Mouse (Mus musculus): ENCODE data around the gene Ywhag. TPM values are rescaled to one million over a fixed set of nuclear protein-coding genes. Genes with fewer than 3 reads are reported as not detected.
A peak's percentile ranks its signal among the peaks of the same experiment; 100 is the strongest.

The Ywhag gene
- total and polyA plus RNA-seq, 3 experiments: 99.0 to 304 (median 275) TPM

GRCm38 (mm10) chr5:135867637-135868593, 66.5 kb downstream of the Ywhag start:
- H3K9ac ChIP-seq (ENCODE audit: low read depth, low read length): peak overlapping the region; percentile 66
- H3K4me1 ChIP-seq (ENCODE audit: control insufficient read depth, insufficient read depth, low read length): no peaks in the 10 kb centered on the region
- no peaks in the 10 kb centered on the region for H3K79me2 ChIP-seq (replicated peaks; ENCODE audit: control insufficient read depth, insufficient read depth, low read length)
- H3K27me3 ChIP-seq (ENCODE audit: control insufficient read depth, insufficient read depth, low read length): peaks cover 14% of the 10 kb centered on the region
- TF ChIP-seq POLR2A (IDR thresholded peaks at IDR 0.05; ENCODE audit: insufficient read depth, low read depth, low read length) (no peak), EP300 (IDR thresholded peaks at IDR 0.05; ENCODE audit: insufficient read depth, low read depth, low read length) (no peak), CTCF (IDR thresholded peaks at IDR 0.05) (peak; percentile 19; the same call in 1 of the 2 replicates)
- peak in 1 of 2 experiments; percentile 21 for DNase-seq
- H3K4me3 ChIP-seq: peak overlapping the region; percentile 31
- 2% methylated on average over 87 of the region's 89 CpGs for WGBS
- intact Hi-C loops (cut with DNase I): no loop called here
- no peaks in the 10 kb centered on the region for H3K36me3 ChIP-seq (ENCODE audit: control insufficient read depth, insufficient read depth, low read length)
- no peak overlapping the region for H3K27ac ChIP-seq

- Histone ChIP-seq H3K4me1 (ENCODE audit: control insufficient read depth, insufficient read depth, low read length) (no peaks in the 10 kb centered on the region), H3K79me2 (replicated peaks; ENCODE audit: control insufficient read depth, insufficient read depth, low read length) (no peaks in the 10 kb centered on the region), H3K27ac (no peak overlapping the region), H3K4me3 (no peak overlapping the region), H3K36me3 (ENCODE audit: control insufficient read depth, insufficient read depth, low read length) (no peaks in the 10 kb centered on the region), H3K27me3 (ENCODE audit: control insufficient read depth, insufficient read depth, low read length) (peaks cover 14% of the 10 kb centered on the region), H3K9ac (ENCODE audit: low read depth, low read length) (no peak overlapping the region)
- WGBS: 59% methylated on average over 8 of the region's 8 CpGs
- TF ChIP-seq CTCF (IDR thresholded peaks at IDR 0.05) (no peak), POLR2A (IDR thresholded peaks at IDR 0.05; ENCODE audit: insufficient read depth, low read depth, low read length) (no peak), EP300 (IDR thresholded peaks at IDR 0.05; ENCODE audit: insufficient read depth, low read depth, low read length) (no peak)
- no peak for DNase-seq
- intact Hi-C loops (cut with DNase I): no loop called here
These were observed 67.8 kb downstream of the Ywhag start for GRCm38 (mm10) chr5:135866662-135867061.

Other genes with a start within 250 kb of the Ywhag start
- gene Tmem120a, start 190.2 kb downstream of the Ywhag start, total RNA-seq (2021): 10 to 100 TPM; 13.6 to 19.3 TPM
- 18.5 and 27.3 TPM in 2 replicates for gene Tmem120a, start 190.2 kb downstream of the Ywhag start, polyA plus RNA-seq (2012; rRNA removed)
- not detected for gene Styxl1, start 156.2 kb downstream of the Ywhag start, total RNA-seq (2021)
- 0.20 TPM in 1 of 2 replicates, not detected in the other for gene Styxl1, start 156.2 kb downstream of the Ywhag start, polyA plus RNA-seq (2012; rRNA removed)
- 1,000 to 10,000 TPM; 1,645 to 1,928 TPM for gene Mdh2, start 156.1 kb downstream of the Ywhag start, total RNA-seq (2021)
- gene Mdh2, start 156.1 kb downstream of the Ywhag start, polyA plus RNA-seq (2012; rRNA removed): 2,909 and 3,459 TPM in 2 replicates
- gene Srrm3, start 127.7 kb downstream of the Ywhag start, total RNA-seq (2021): not detected
- not detected in 2 replicates for gene Srrm3, start 127.7 kb downstream of the Ywhag start, polyA plus RNA-seq (2012; rRNA removed)
- gene Hspb1, start 46.7 kb downstream of the Ywhag start, total RNA-seq (2021): 100 to 1,000 TPM; 434 to 446 TPM
- gene Hspb1, start 46.7 kb downstream of the Ywhag start, polyA plus RNA-seq (2012; rRNA removed): 427 and 635 TPM in 2 replicates
- under 1 TPM; 0.09 to 0.21 TPM for gene Ssc4d, start 39.9 kb upstream of the Ywhag start, total RNA-seq (2021)
- gene Ssc4d, start 39.9 kb upstream of the Ywhag start, polyA plus RNA-seq (2012; rRNA removed): 1.0 and 1.6 TPM in 2 replicates
- gene Zp3, start 45.5 kb upstream of the Ywhag start, total RNA-seq (2021): not detected
- gene Zp3, start 45.5 kb upstream of the Ywhag start, polyA plus RNA-seq (2012; rRNA removed): not detected in 2 replicates
- 1 to 10 TPM; 6.3 to 7.3 TPM for gene Dtx2, start 60.2 kb upstream of the Ywhag start, total RNA-seq (2021)
- gene Dtx2, start 60.2 kb upstream of the Ywhag start, polyA plus RNA-seq (2012; rRNA removed): 9.7 and 10.9 TPM in 2 replicates
- gene Upk3b, start 103.9 kb upstream of the Ywhag start, total RNA-seq (2021): 10 to 100 TPM; 16.7 to 18.6 TPM
- gene Upk3b, start 103.9 kb upstream of the Ywhag start, polyA plus RNA-seq (2012; rRNA removed): 25.8 and 30.5 TPM in 2 replicates
- not detected for gene Upk3bl, start 119.9 kb upstream of the Ywhag start, total RNA-seq (2021)
- not detected in 2 replicates for gene Upk3bl, start 119.9 kb upstream of the Ywhag start, polyA plus RNA-seq (2012; rRNA removed)
- gene Rasa4, start 149.3 kb upstream of the Ywhag start, total RNA-seq (2021): 1 to 10 TPM; 3.8 to 4.7 TPM
- gene Rasa4, start 149.3 kb upstream of the Ywhag start, polyA plus RNA-seq (2012; rRNA removed): 6.0 and 8.1 TPM in 2 replicates
- gene Polr2j, start 182.0 kb upstream of the Ywhag start, total RNA-seq (2021): 10 to 100 TPM; 63.5 to 89.3 TPM
- 66.9 and 70.9 TPM in 2 replicates for gene Polr2j, start 182.0 kb upstream of the Ywhag start, polyA plus RNA-seq (2012; rRNA removed)
- gene Lrwd1, start 201.5 kb upstream of the Ywhag start, total RNA-seq (2021): 1 to 10 TPM; 5.4 to 5.5 TPM
- 11.5 and 12.3 TPM in 2 replicates for gene Lrwd1, start 201.5 kb upstream of the Ywhag start, polyA plus RNA-seq (2012; rRNA removed)
- 1 to 10 TPM; 5.3 to 6.4 TPM for gene Alkbh4, start 201.5 kb upstream of the Ywhag start, total RNA-seq (2021)
- gene Alkbh4, start 201.5 kb upstream of the Ywhag start, polyA plus RNA-seq (2012; rRNA removed): 6.2 and 9.7 TPM in 2 replicates
- 1 to 10 TPM in 1 of 2 experiments, under 1 TPM in 1; 0.76 to 1.6 TPM for gene Orai2, start 236.1 kb upstream of the Ywhag start, total RNA-seq (2021)
- gene Orai2, start 236.1 kb upstream of the Ywhag start, polyA plus RNA-seq (2012; rRNA removed): 2.9 and 5.5 TPM in 2 replicates

All from heart, adult 2 months (tissue).